Mouse (Mus musculus) lung, postnatal 0 days (tissue): ENCODE measurements around the gene Ang5. TPM values are rescaled to one million over a fixed set of nuclear protein-coding genes. Genes with fewer than 3 reads are reported as not detected.
"Not testable (repeated sequence)": the region's sequence is repeated elsewhere in the genome, so short reads cannot be mapped to it uniquely, and the experiment has no call there.

ENCODE experiments used
- ATAC-seq: fragments of 200-750 bp; cut with Nextera tagmentation; 2 replicates; pipeline ENCODE4 v1.8.0; 2017; ENCODE audit warnings: moderate library complexity
- DNase-seq: peaks from one replicate; pipeline ENCODE4 v3.0.0-alpha.2; 2016; ENCODE audit warnings: low spot score
- H3K27ac ChIP-seq: fragments of 300-500 bp; sonication (generic); 2 replicates; pipeline ENCODE4 v1.5.1; 2014; ENCODE audit warnings: antibody characterized with exemption, mild to moderate bottlenecking, low read length, mixed read lengths
- H3K27me3 ChIP-seq: fragments of 300-500 bp; sonication (generic); replicated peaks from 2 replicates; pipeline ENCODE4 v1.6.1; 2014; ENCODE audit warnings: low read length, mixed read lengths; ENCODE audit not compliant: insufficient read depth
- H3K36me3 ChIP-seq: fragments of 300-500 bp; sonication (generic); 2 replicates; pipeline ENCODE4 v1.6.1; 2014; ENCODE audit warnings: low read length, mixed read lengths; ENCODE audit not compliant: insufficient read depth
- H3K4me1 ChIP-seq: fragments of 300-500 bp; sonication (generic); 2 replicates; pipeline ENCODE4 v1.6.1; 2014; ENCODE audit warnings: antibody characterized with exemption, low read depth, low read length, mixed read lengths; ENCODE audit not compliant: insufficient read depth
- H3K4me2 ChIP-seq: fragments of 300-500 bp; sonication (generic); replicated peaks from 2 replicates; pipeline ENCODE4 v1.6.1; 2014; ENCODE audit warnings: low read depth, mild to moderate bottlenecking, low read length, moderate library complexity, mixed read lengths
- H3K4me3 ChIP-seq: fragments of 300-500 bp; sonication (generic); 2 replicates; pipeline ENCODE4 v1.5.1; 2014; ENCODE audit warnings: low read depth, low read length
- H3K9ac ChIP-seq: fragments of 300-500 bp; sonication (generic); replicated peaks from 2 replicates; pipeline ENCODE4 v1.6.1; 2014; ENCODE audit warnings: low read depth, mild to moderate bottlenecking
- H3K9me3 ChIP-seq: fragments of 300-500 bp; sonication (generic); 2 replicates; pipeline ENCODE4 v1.6.1; 2016; ENCODE audit warnings: low read length, mixed read lengths
- CTCF ChIP-seq: IDR thresholded peaks from 2 replicates; pipeline ENCODE4 v1.5.1; 2016; ENCODE audit warnings: antibody characterized with exemption, mild to moderate bottlenecking
- EP300 ChIP-seq: IDR thresholded peaks from 2 replicates; pipeline ENCODE4 v1.6.1; 2016; ENCODE audit warnings: antibody characterized with exemption, mild to moderate bottlenecking, control low read depth
- WGBS: fragments of 180-500 bp; shearing (Covaris S2); extraction: QIAGEN DNeasy Blood & Tissue Kit; methylation state at CpG from one replicate; pipeline ENCODE4 v1.1.7; 2014; 5-methylcytosine and 5-hydroxymethylcytosine counted together
- polyA plus RNA-seq: library from polyadenylated mRNA; unstranded; fragments of >200 nt; fragmentation: Nextera tagmentation; extraction: Ambion mirVana; gene quantifications from 2 replicates; pipeline ENCODE4 v1.2.1, GENCODE M21; 2015

Gene Ang5
- polyA plus RNA-seq, 1 experiment from 2014 or later: not detected

GRCm38 (mm10) chr14:43983454-43983853 is 26.6 kb downstream of the Ang5 start:
- no peak overlapping the region for H3K4me3 ChIP-seq
- H3K4me2 ChIP-seq: no peak overlapping the region
- no peak overlapping the region for H3K27ac ChIP-seq
- no peaks in the 10 kb centered on the region for H3K4me1 ChIP-seq
- no peaks in the 10 kb centered on the region for H3K9me3 ChIP-seq
- WGBS: 46% methylated on average over 4 of the region's 4 CpGs
- no peaks in the 10 kb centered on the region for H3K27me3 ChIP-seq
- ATAC-seq: no peak
- no peaks in the 10 kb centered on the region for H3K36me3 ChIP-seq
- TF ChIP-seq EP300 (no peak), CTCF (no peak)
- H3K9ac ChIP-seq: no peak overlapping the region
- no peak for DNase-seq

GRCm38 (mm10) chr14:43983897-43984296 is 27.0 kb downstream of the Ang5 start:
- H3K4me1 ChIP-seq: no peaks in the 10 kb centered on the region

GRCm38 (mm10) chr14:43986147-43986546 is 29.3 kb downstream of the Ang5 start:
- no peak overlapping the region for H3K4me2 ChIP-seq
- H3K9me3 ChIP-seq: no peaks in the 10 kb centered on the region
- no peak for ATAC-seq
- H3K4me3 ChIP-seq: no peak overlapping the region
- WGBS: 86% methylated on average over 2 of the region's 2 CpGs
- DNase-seq: no peak
- H3K27me3 ChIP-seq: no peaks in the 10 kb centered on the region
- H3K4me1 ChIP-seq: no peaks in the 10 kb centered on the region
- H3K36me3 ChIP-seq: no peaks in the 10 kb centered on the region
- TF ChIP-seq CTCF (no peak), EP300 (no peak)
- H3K9ac ChIP-seq: no peak overlapping the region
- H3K27ac ChIP-seq: no peak overlapping the region

More at GRCm38 (mm10) chr14:43983897-43984296, 27.0 kb downstream of the Ang5 start:
- TF ChIP-seq EP300 (no peak), CTCF (peak; percentile 76)
- Histone ChIP-seq H3K9me3 (no peaks in the 10 kb centered on the region), H3K27ac (no peak overlapping the region), H3K27me3 (no peaks in the 10 kb centered on the region), H3K36me3 (no peaks in the 10 kb centered on the region), H3K4me3 (no peak overlapping the region), H3K9ac (no peak overlapping the region), H3K4me2 (no peak overlapping the region)
- DNase-seq (peak; percentile 68), ATAC-seq (peak; percentile 81)
- 0% methylated on average over 3 of the region's 4 CpGs for WGBS

GRCm38 (mm10) chr14:43987404-43987803 is 30.5 kb downstream of the Ang5 start:
- not testable (repeated sequence) for H3K27me3 ChIP-seq, H3K27ac ChIP-seq, H3K4me1 ChIP-seq, H3K36me3 ChIP-seq, H3K4me3 ChIP-seq, H3K9ac ChIP-seq, H3K9me3 ChIP-seq, H3K4me2 ChIP-seq, ATAC-seq
- peak; percentile 71 for TF ChIP-seq CTCF
- peak; percentile 43 for DNase-seq
- WGBS: 14% methylated on average over 5 of the region's 5 CpGs

- not testable (repeated sequence) for H3K4me2 ChIP-seq, H3K36me3 ChIP-seq, DNase-seq, H3K9me3 ChIP-seq, ATAC-seq, H3K27me3 ChIP-seq, H3K9ac ChIP-seq, H3K4me3 ChIP-seq, H3K4me1 ChIP-seq, H3K27ac ChIP-seq
- WGBS: 81% methylated on average over 2 of the region's 2 CpGs
Observed at GRCm38 (mm10) chr14:43998455-43999000, 41.7 kb downstream of the Ang5 start.

GRCm38 (mm10) chr14:44001600-44001999 is 44.7 kb downstream of the Ang5 start:
- Histone ChIP-seq H3K27ac (no peak overlapping the region), H3K4me3 (no peak overlapping the region), H3K9me3 (no peaks in the 10 kb centered on the region), H3K36me3 (no peaks in the 10 kb centered on the region), H3K4me1 (no peaks in the 10 kb centered on the region), H3K4me2 (no peak overlapping the region), H3K9ac (no peak overlapping the region), H3K27me3 (no peaks in the 10 kb centered on the region)
- DNase-seq: no peak
- WGBS: 53% methylated on average over 3 of the region's 3 CpGs
- ATAC-seq: no peak
- TF ChIP-seq EP300 (no peak), CTCF (no peak)

- Histone ChIP-seq H3K27me3 (no peaks in the 10 kb centered on the region), H3K4me1 (no peaks in the 10 kb centered on the region), H3K4me3 (no peak within 1 kb of the TSS), H3K9ac (no peak within 1 kb of the TSS), H3K27ac (no peak within 1 kb of the TSS), H3K36me3 (no peaks in the 10 kb centered on the region), H3K4me2 (no peak within 1 kb of the TSS), H3K9me3 (no peaks in the 10 kb centered on the region)
- 85% methylated on average over 1 of the region's 1 CpGs for WGBS
- ATAC-seq (no peak), DNase-seq (no peak)
- TF ChIP-seq CTCF (no peak), EP300 (no peak)
Observed at GRCm38 (mm10) chr14:44002169-44002568, 45.3 kb downstream of the Ang5 start, which contains the start of gene Ang6. Ang6 (minus strand) TSS chr14:44002269.

- H3K9me3 ChIP-seq, H3K27me3 ChIP-seq, ATAC-seq, H3K4me2 ChIP-seq, DNase-seq, H3K27ac ChIP-seq, H3K9ac ChIP-seq, H3K36me3 ChIP-seq, H3K4me3 ChIP-seq, H3K4me1 ChIP-seq: not testable (repeated sequence)
- no CpG with 5 or more reads among the region's 1 CpGs for WGBS
Observed at GRCm38 (mm10) chr14:44008021-44008420, 51.2 kb downstream of the Ang5 start.

- not testable (repeated sequence) for H3K9me3 ChIP-seq, ATAC-seq, DNase-seq, H3K4me1 ChIP-seq, H3K27me3 ChIP-seq, H3K4me3 ChIP-seq, H3K27ac ChIP-seq, H3K9ac ChIP-seq, H3K4me2 ChIP-seq, H3K36me3 ChIP-seq
- WGBS: 25% methylated on average over 2 of the region's 2 CpGs
Observed at GRCm38 (mm10) chr14:44009686-44010085, 52.8 kb downstream of the Ang5 start.
